Comparison of ENCODE assay signal across 25 mouse cellular contexts in genomic region chr5:43539168-43539516, GRCm38 (mm10). TPM values are rescaled to one million over a fixed set of nuclear protein-coding genes. Genes with fewer than 3 reads are reported as not detected.
DNase-seq lines count a peak whose midpoint lies in the region; ATAC-seq lines count a peak whose summit lies in the region.
"Had no signal": no experiment of that assay in that cellular context is flagged by ENCODE, and none has a peak within 500 bp of the region (broad histone marks: within the 10 kb centered on the region; RNA-seq: fewer than 3 reads in every experiment).

No protein-coding gene starts in this region.

- WGBS in embryonic facial prominence, embryonic 13.5 days, result 38% methylated on average over 3 of the region's 3 CpGs
- WGBS in limb, embryonic 11.5 days, result 9% methylated on average over 3 of the region's 3 CpGs
- 89% methylated on average over 3 of the region's 3 CpGs for WGBS in midbrain, embryonic 15.5 days

- no peaks in the 10 kb centered on the region for H3K27me3 ChIP-seq in embryonic facial prominence, embryonic 13.5 days
- H3K27me3 ChIP-seq in limb, embryonic 11.5 days (ENCODE audit: control insufficient read depth, insufficient read depth, low read length), result no peaks in the 10 kb centered on the region
- no peaks in the 10 kb centered on the region for H3K27me3 ChIP-seq in midbrain, embryonic 15.5 days (replicated peaks)
- H3K27me3 ChIP-seq: forebrain, embryonic 12.5 days; heart, embryonic 15.5 days; limb, embryonic 15.5 days; midbrain, embryonic 12.5 days had no signal

- no peaks in the 10 kb centered on the region for H3K36me3 ChIP-seq in embryonic facial prominence, embryonic 13.5 days
- H3K36me3 ChIP-seq in limb, embryonic 11.5 days (ENCODE audit: control insufficient read depth, insufficient read depth, low read length), result no peaks in the 10 kb centered on the region
- H3K36me3 ChIP-seq in midbrain, embryonic 15.5 days (replicated peaks), result no peaks in the 10 kb centered on the region
- H3K36me3 ChIP-seq: forebrain, embryonic 12.5 days; heart, embryonic 15.5 days; limb, embryonic 15.5 days; midbrain, embryonic 12.5 days had no signal

- no peak overlapping the region for H3K9ac ChIP-seq in embryonic facial prominence, embryonic 13.5 days
- no peak overlapping the region for H3K9ac ChIP-seq in limb, embryonic 11.5 days (ENCODE audit: low read length)
- H3K9ac ChIP-seq in midbrain, embryonic 15.5 days, result no peak overlapping the region
- H3K9ac ChIP-seq: forebrain, embryonic 12.5 days; heart, embryonic 15.5 days; hindbrain, embryonic 14.5 days; limb, embryonic 15.5 days; liver, embryonic 14.5 days; midbrain, embryonic 12.5 days had no signal

- H3K4me3 ChIP-seq in embryonic facial prominence, embryonic 13.5 days, result no peak overlapping the region
- no peak overlapping the region for H3K4me3 ChIP-seq in limb, embryonic 11.5 days (ENCODE audit: low read depth, low read length)
- no peak overlapping the region for H3K4me3 ChIP-seq in midbrain, embryonic 15.5 days
- H3K4me3 ChIP-seq: erythroblast, embryonic 14.5 days; forebrain, embryonic 12.5 days; heart, embryonic 15.5 days; limb, embryonic 15.5 days; midbrain, embryonic 12.5 days had no signal

- peaks cover 16% of the 10 kb centered on the region for H3K4me1 ChIP-seq in embryonic facial prominence, embryonic 13.5 days
- peaks cover 10% of the 10 kb centered on the region; the same call in 1 of the 2 replicates for H3K4me1 ChIP-seq in limb, embryonic 11.5 days (ENCODE audit: control insufficient read depth, insufficient read depth, low read length)
- H3K4me1 ChIP-seq in midbrain, embryonic 15.5 days, result no peaks in the 10 kb centered on the region
- H3K4me1 ChIP-seq: forebrain, embryonic 12.5 days; heart, embryonic 15.5 days; midbrain, embryonic 12.5 days had no signal

- DNase-seq in embryo, embryonic 10 days (ENCODE audit: low spot score), result peak; percentile 49
- DNase-seq in embryo, embryonic 9.5 days (ENCODE audit: extremely low spot score), result no peak
- peak; percentile 73 for DNase-seq in limb, embryonic 11.5 days (ENCODE audit: low spot score)
- peak; percentile 37 for DNase-seq in lung, postnatal 25 days (ENCODE audit: low spot score)
- no peak for DNase-seq in spleen, adult 12 weeks (ENCODE audit: low spot score)
- no peak for DNase-seq in layer of hippocampus, postnatal 14 days (ENCODE audit: low spot score in 2 of 2)
- DNase-seq: adrenal gland, postnatal 14 days; cerebellum, adult 9-10 months; heart, postnatal 4 days; kidney, adult 2 months; kidney, postnatal 10 days; right cerebral cortex, postnatal 14 days; spleen, adult 18-20 months; thymus, adult 18-20 months; thymus, postnatal 36 days had no signal

- 0 out of 2 replicates have a peak overlapping the region, but pooled peaks have one; percentile 78 for H3K27ac ChIP-seq in embryonic facial prominence, embryonic 13.5 days
- H3K27ac ChIP-seq in limb, embryonic 11.5 days (replicated peaks; ENCODE audit: low read depth, low read length), result no peak overlapping the region; the same call in 1 of the 2 replicates
- H3K27ac ChIP-seq in midbrain, embryonic 15.5 days, result no peak overlapping the region
- H3K27ac ChIP-seq: forebrain, embryonic 12.5 days; heart, embryonic 15.5 days; hindbrain, embryonic 14.5 days; liver, embryonic 14.5 days; midbrain, embryonic 12.5 days had no signal

- no peak for ATAC-seq in embryonic facial prominence, embryonic 13.5 days (ENCODE audit: insufficient number of reproducible peaks, insufficient read depth, low FRiP score, low TSS enrichment, low read depth)
- peak; percentile 76; the same call in 1 of the 2 replicates for ATAC-seq in limb, embryonic 11.5 days (ENCODE audit: insufficient number of reproducible peaks, low FRiP score, low TSS enrichment, low read depth)
- no peak for ATAC-seq in midbrain, embryonic 15.5 days (replicated peaks)

- H3K9me3 ChIP-seq in embryonic facial prominence, embryonic 13.5 days, result no peaks in the 10 kb centered on the region
- no peaks in the 10 kb centered on the region for H3K9me3 ChIP-seq in limb, embryonic 11.5 days (ENCODE audit: control insufficient read depth, low read length)
- no peaks in the 10 kb centered on the region for H3K9me3 ChIP-seq in midbrain, embryonic 15.5 days
- H3K9me3 ChIP-seq: forebrain, embryonic 12.5 days; heart, embryonic 15.5 days; limb, embryonic 15.5 days; midbrain, embryonic 12.5 days had no signal

- no peak overlapping the region for H3K4me2 ChIP-seq in embryonic facial prominence, embryonic 13.5 days
- no peak overlapping the region for H3K4me2 ChIP-seq in limb, embryonic 11.5 days (ENCODE audit: low read depth, severe bottlenecking)
- no peak overlapping the region for H3K4me2 ChIP-seq in midbrain, embryonic 15.5 days
- H3K4me2 ChIP-seq: forebrain, embryonic 12.5 days; heart, embryonic 15.5 days; hindbrain, embryonic 14.5 days; limb, embryonic 15.5 days; midbrain, embryonic 12.5 days had no signal

RNA-seq across cellular contexts. Expression of gene C1qtnf7, which starts 23.8 kb away (rescaled TPM):
- polyA plus RNA-seq in embryonic facial prominence, embryonic 13.5 days (2015; fragmentation: Nextera tagmentation; extraction: Ambion mirVana), result 7.8 and 8.2 TPM in 2 replicates
- polyA plus RNA-seq in limb, embryonic 11.5 days (2014; fragmentation: Nextera tagmentation; extraction: Ambion mirVana), result 3.2 and 4.2 TPM in 2 replicates
- polyA plus RNA-seq in midbrain, embryonic 15.5 days (2015; fragmentation: Nextera tagmentation; extraction: Ambion mirVana), result 1.1 and 1.2 TPM in 2 replicates
- 1 to 10 TPM in 1 of 2 experiments, under 1 TPM in 1; 0.71 to 1.3 TPM for total RNA-seq in layer of hippocampus, postnatal 14 days (2021)
- total RNA-seq: monocyte, adult 5-6 weeks had no signal
- polyA plus RNA-seq: erythroblast, embryonic 14.5 days had no signal

Comparison
In these comparisons a context has a peak if more than half of its experiments do, and no peak if none do; other contexts are left out.
1. DNase-seq: peak in embryo, embryonic 10 days (single experiment), limb, embryonic 11.5 days (single experiment) and lung, postnatal 25 days (single experiment); none in embryo, embryonic 9.5 days (single experiment), spleen, adult 12 weeks (single experiment) and layer of hippocampus, postnatal 14 days (0 of 2).